ENCODE assay signal across 10 mouse cellular contexts in genomic region chr2:4562373-4562772, GRCm38 (mm10).
DNase-seq lines count a peak whose midpoint lies in the region; ATAC-seq and TF ChIP-seq lines count a peak whose summit lies in the region.
"Had no signal": no experiment of that assay in that cellular context is flagged by ENCODE, and none has a peak within 500 bp of the region (broad histone marks: within the 10 kb centered on the region; RNA-seq: fewer than 3 reads in every experiment).

No protein-coding gene starts in this region.

- H3K27ac ChIP-seq in heart, embryonic 11.5 days (ENCODE audit: low read depth, low read length) = 0 out of 2 replicates have a peak overlapping the region, but pooled peaks have one; percentile 75
- H3K27ac ChIP-seq in forebrain, embryonic 15.5 days (replicated peaks) = no peak overlapping the region
- H3K27ac ChIP-seq in liver, embryonic 12.5 days = peak overlapping the region; percentile 100

- H3K27me3 ChIP-seq in heart, embryonic 11.5 days (ENCODE audit: control insufficient read depth, insufficient read depth, low read length) = no peaks in the 10 kb centered on the region
- H3K27me3 ChIP-seq in E14TG2a.4 (ENCODE audit: insufficient read depth, low read length) = peaks cover 8% of the 10 kb centered on the region
- H3K27me3 ChIP-seq in forebrain, embryonic 15.5 days = no peaks in the 10 kb centered on the region
- no peaks in the 10 kb centered on the region for H3K27me3 ChIP-seq in liver, embryonic 12.5 days (replicated peaks)

- H3K9me3 ChIP-seq in heart, embryonic 11.5 days (replicated peaks; ENCODE audit: control insufficient read depth, low read length) = no peaks in the 10 kb centered on the region
- H3K9me3 ChIP-seq in E14TG2a.4 (ENCODE audit: low read length) = no peaks in the 10 kb centered on the region
- H3K9me3 ChIP-seq in forebrain, embryonic 15.5 days = no peaks in the 10 kb centered on the region
- no peaks in the 10 kb centered on the region for H3K9me3 ChIP-seq in liver, embryonic 12.5 days (replicated peaks)

- WGBS in heart, embryonic 11.5 days (ENCODE audit: insufficient replicate concordance) = 76% methylated on average over 3 of the region's 3 CpGs
- WGBS in forebrain, embryonic 15.5 days = 68% methylated on average over 3 of the region's 3 CpGs
- WGBS in liver, embryonic 12.5 days (ENCODE audit: insufficient replicate concordance) = 69% methylated on average over 3 of the region's 3 CpGs

- peaks cover 12% of the 10 kb centered on the region for H3K36me3 ChIP-seq in heart, embryonic 11.5 days (ENCODE audit: control insufficient read depth, insufficient read depth, low read length)
- H3K36me3 ChIP-seq in E14TG2a.4 (ENCODE audit: insufficient read depth, low read length) = peaks cover 15% of the 10 kb centered on the region
- H3K36me3 ChIP-seq in forebrain, embryonic 15.5 days = peaks cover 8% of the 10 kb centered on the region; the same call in 1 of the 2 replicates
- peaks cover 43% of the 10 kb centered on the region for H3K36me3 ChIP-seq in liver, embryonic 12.5 days

- peak overlapping the region; percentile 54 for H3K4me3 ChIP-seq in heart, embryonic 11.5 days (ENCODE audit: low read depth, low read length)
- H3K4me3 ChIP-seq in E14TG2a.4 (replicated peaks; ENCODE audit: low read length) = 0 out of 2 replicates have a peak overlapping the region, but pooled peaks have one; percentile 17
- H3K4me3 ChIP-seq in forebrain, embryonic 15.5 days = peak overlapping the region; percentile 45
- H3K4me3 ChIP-seq in liver, embryonic 12.5 days = peak overlapping the region; percentile 75

- H3K4me1 ChIP-seq in heart, embryonic 11.5 days (ENCODE audit: control insufficient read depth, insufficient read depth, low read length) = peaks cover 37% of the 10 kb centered on the region
- H3K4me1 ChIP-seq in E14TG2a.4 (replicated peaks; ENCODE audit: low read depth, low read length) = peaks cover 63% of the 10 kb centered on the region
- peaks cover 53% of the 10 kb centered on the region for H3K4me1 ChIP-seq in forebrain, embryonic 15.5 days
- peaks cover 82% of the 10 kb centered on the region for H3K4me1 ChIP-seq in liver, embryonic 12.5 days

- ATAC-seq in heart, embryonic 11.5 days (replicated peaks; ENCODE audit: insufficient number of reproducible peaks, low FRiP score, low TSS enrichment) = no peak; the same call in 1 of the 2 replicates
- ATAC-seq in forebrain, embryonic 15.5 days (replicated peaks) = no peak
- ATAC-seq in liver, embryonic 12.5 days = peak; percentile 25

- peak overlapping the region; percentile 3; the same call in 1 of the 2 replicates for H3K9ac ChIP-seq in heart, embryonic 11.5 days (ENCODE audit: low read depth, low read length)
- H3K9ac ChIP-seq in forebrain, embryonic 15.5 days (replicated peaks) = no peak overlapping the region
- peak overlapping the region; percentile 88 for H3K9ac ChIP-seq in liver, embryonic 12.5 days

- DNase-seq in heart, adult 11 months = no peak
- DNase-seq in cerebellum, adult 11-12 months = no peak
- DNase-seq in thymus, adult 18-20 months = no peak
- no peak for DNase-seq in urinary bladder, postnatal 36 days (ENCODE audit: low spot score in 2 of 2)
- DNase-seq: adrenal gland, adult 8-10 months; thymus, adult 2 months had no signal

- peak overlapping the region; percentile 86 for H3K4me2 ChIP-seq in heart, embryonic 11.5 days
- peak overlapping the region; percentile 56 for H3K4me2 ChIP-seq in forebrain, embryonic 15.5 days (replicated peaks)
- peak overlapping the region; percentile 79 for H3K4me2 ChIP-seq in liver, embryonic 12.5 days

- TF ChIP-seq CTCF in E14TG2a.4 (conservative IDR thresholded peaks at IDR 0.05; ENCODE audit: low read length) = no peak

Comparison
In these comparisons a context has a peak if more than half of its experiments do, and no peak if none do; other contexts are left out.
1. H3K4me3 ChIP-seq: peak in every context shown above with its lines; median percentile 75 in liver, embryonic 12.5 days; 54 in heart, embryonic 11.5 days; 45 in forebrain, embryonic 15.5 days; 17 in E14TG2a.4.